18 mouse cellular contexts compared by ENCODE assay signal in genomic region chr8:125742406-125742805, GRCm38 (mm10). TPM values are rescaled to one million over a fixed set of nuclear protein-coding genes. Genes with fewer than 3 reads are reported as not detected.
DNase-seq lines count a peak whose midpoint lies in the region; ATAC-seq lines count a peak whose summit lies in the region.
"Had no signal": no experiment of that assay in that cellular context is flagged by ENCODE, and none has a peak within 500 bp of the region (broad histone marks: within the 10 kb centered on the region; RNA-seq: fewer than 3 reads in every experiment).

No protein-coding gene starts in this region.

- DNase-seq in heart, embryonic 10.5 days (ENCODE audit: low spot score), result no peak
- DNase-seq in heart, postnatal 4 days, result no peak
- no peak for DNase-seq in midbrain, embryonic 10.5 days (ENCODE audit: low spot score)
- no peak for DNase-seq in thymus, postnatal 25 days
- no peak for DNase-seq in embryonic facial prominence, embryonic 10.5 days (ENCODE audit: low spot score)
- DNase-seq: cerebellum, adult 2 months; gastrocnemius, postnatal 36 days; kidney, adult 18-20 months; layer of hippocampus, adult 9-11 months; thymus, postnatal 14 days had no signal

- no peak for ATAC-seq in midbrain, embryonic 13.5 days
- ATAC-seq in megakaryocyte, adult 5-6 weeks (ENCODE audit: poor library complexity, severe bottlenecking), result peak; percentile 19; the same call in 1 of the 2 replicates
- ATAC-seq: activated CD4-positive, CD25-positive, alpha-beta regulatory T cell, adult 4 months; midbrain, embryonic 16.5 days had no signal

- H3K9me3 ChIP-seq in heart, embryonic 10.5 days, result no peaks in the 10 kb centered on the region
- H3K9me3 ChIP-seq in midbrain, embryonic 10.5 days (replicated peaks), result no peaks in the 10 kb centered on the region
- H3K9me3 ChIP-seq in midbrain, embryonic 13.5 days, result no peaks in the 10 kb centered on the region
- no peaks in the 10 kb centered on the region for H3K9me3 ChIP-seq in embryonic facial prominence, embryonic 10.5 days
- H3K9me3 ChIP-seq: forebrain, embryonic 12.5 days; liver, embryonic 15.5 days; megakaryocyte, embryonic 14.5 days had no signal

- peaks cover 22% of the 10 kb centered on the region for H3K4me1 ChIP-seq in heart, embryonic 10.5 days
- peaks cover 32% of the 10 kb centered on the region for H3K4me1 ChIP-seq in midbrain, embryonic 10.5 days
- peaks cover 17% of the 10 kb centered on the region for H3K4me1 ChIP-seq in midbrain, embryonic 13.5 days (replicated peaks)
- peaks cover 10% of the 10 kb centered on the region for H3K4me1 ChIP-seq in embryonic facial prominence, embryonic 10.5 days
- H3K4me1 ChIP-seq: liver, embryonic 15.5 days had no signal

- H3K36me3 ChIP-seq in heart, embryonic 10.5 days, result 0 out of 2 replicates have a peak, but pooled peaks cover 4% of the 10 kb centered on the region
- H3K36me3 ChIP-seq in midbrain, embryonic 10.5 days, result no peaks in the 10 kb centered on the region
- no peaks in the 10 kb centered on the region for H3K36me3 ChIP-seq in midbrain, embryonic 13.5 days
- no peaks in the 10 kb centered on the region for H3K36me3 ChIP-seq in embryonic facial prominence, embryonic 10.5 days (replicated peaks)
- H3K36me3 ChIP-seq: forebrain, embryonic 12.5 days; liver, embryonic 15.5 days had no signal

- no peak overlapping the region for H3K4me3 ChIP-seq in heart, embryonic 10.5 days
- H3K4me3 ChIP-seq in midbrain, embryonic 10.5 days, result no peak overlapping the region
- H3K4me3 ChIP-seq in midbrain, embryonic 13.5 days (replicated peaks), result no peak overlapping the region
- no peak overlapping the region for H3K4me3 ChIP-seq in embryonic facial prominence, embryonic 10.5 days
- H3K4me3 ChIP-seq: forebrain, embryonic 12.5 days; left cerebral cortex, adult 2 months; liver, embryonic 15.5 days; megakaryocyte, embryonic 14.5 days had no signal

- no peak overlapping the region for H3K4me2 ChIP-seq in midbrain, embryonic 13.5 days (replicated peaks)
- H3K4me2 ChIP-seq: forebrain, embryonic 12.5 days; liver, embryonic 15.5 days had no signal

- WGBS in heart, embryonic 10.5 days, result 76% methylated on average over 8 of the region's 8 CpGs
- WGBS in midbrain, embryonic 10.5 days, result 85% methylated on average over 8 of the region's 8 CpGs
- WGBS in midbrain, embryonic 13.5 days, result 91% methylated on average over 8 of the region's 8 CpGs
- WGBS in embryonic facial prominence, embryonic 10.5 days, result 87% methylated on average over 8 of the region's 8 CpGs

- H3K27ac ChIP-seq in heart, embryonic 10.5 days, result 0 out of 2 replicates have a peak overlapping the region, but pooled peaks have one; percentile 13
- 0 out of 2 replicates have a peak overlapping the region, but pooled peaks have one; percentile 6 for H3K27ac ChIP-seq in midbrain, embryonic 10.5 days (replicated peaks)
- no peak overlapping the region for H3K27ac ChIP-seq in midbrain, embryonic 13.5 days
- H3K27ac ChIP-seq in embryonic facial prominence, embryonic 10.5 days (replicated peaks), result no peak overlapping the region
- H3K27ac ChIP-seq: forebrain, embryonic 12.5 days; left cerebral cortex, adult 2 months; liver, embryonic 15.5 days had no signal

- no peaks in the 10 kb centered on the region for H3K27me3 ChIP-seq in heart, embryonic 10.5 days (ENCODE audit: insufficient read depth, poor library complexity, severe bottlenecking)
- no peaks in the 10 kb centered on the region for H3K27me3 ChIP-seq in midbrain, embryonic 10.5 days (ENCODE audit: low read depth, poor library complexity, severe bottlenecking)
- no peaks in the 10 kb centered on the region for H3K27me3 ChIP-seq in midbrain, embryonic 13.5 days
- H3K27me3 ChIP-seq in embryonic facial prominence, embryonic 10.5 days (replicated peaks; ENCODE audit: low read depth, poor library complexity, severe bottlenecking), result no peaks in the 10 kb centered on the region
- H3K27me3 ChIP-seq: forebrain, embryonic 12.5 days; liver, embryonic 15.5 days; megakaryocyte, embryonic 14.5 days had no signal

- no peak overlapping the region for H3K9ac ChIP-seq in midbrain, embryonic 13.5 days (replicated peaks)
- H3K9ac ChIP-seq: forebrain, embryonic 12.5 days; liver, embryonic 15.5 days had no signal

RNA-seq across cellular contexts. Expression of gene Ntpcr, which starts 12.6 kb away (rescaled TPM):
- 25.7 and 26.1 TPM in 2 replicates for polyA plus RNA-seq in heart, embryonic 10.5 days (2016; fragmentation: Nextera tagmentation; extraction: Ambion mirVana)
- total RNA-seq in heart, postnatal 4 days (2021), result 10 to 100 TPM; 17.1 to 17.3 TPM
- 18.4 and 19.7 TPM in 2 replicates for polyA plus RNA-seq in midbrain, embryonic 10.5 days (2016; fragmentation: Nextera tagmentation; extraction: Ambion mirVana)
- polyA plus RNA-seq in midbrain, embryonic 13.5 days (2015; fragmentation: Nextera tagmentation; extraction: Ambion mirVana), result 21.9 and 24.2 TPM in 2 replicates
- total RNA-seq in megakaryocyte, adult 5-6 weeks (2015), result 33.0 and 33.3 TPM in 2 replicates
- total RNA-seq in megakaryocyte, adult 5-6 weeks (2017), result 15.8 and 18.8 TPM in 2 replicates
- polyA plus RNA-seq in embryonic facial prominence, embryonic 10.5 days (2016; fragmentation: Nextera tagmentation; extraction: Ambion mirVana), result 18.8 and 19.3 TPM in 2 replicates

Comparison
In these comparisons a context has a peak if more than half of its experiments do, and no peak if none do; other contexts are left out.
1. H3K27ac ChIP-seq: peak in heart, embryonic 10.5 days (single experiment) and midbrain, embryonic 10.5 days (single experiment); none in midbrain, embryonic 13.5 days (single experiment) and embryonic facial prominence, embryonic 10.5 days (single experiment).